Mouse (Mus musculus) forelimb bud, embryonic 11.5 days (tissue): ENCODE data around the gene Lrfn1.
"Not testable (repeated sequence)": the region's sequence is repeated elsewhere in the genome, so short reads cannot be mapped to it uniquely, and the experiment has no call there.

Experiments used
- DNase-seq: peaks from one replicate; pipeline ENCODE4 v3.0.0-alpha.2; 2012; ENCODE audit warnings: low read depth, low spot score

Gene Lrfn1

GRCm38 (mm10) chr7:28447101-28447830 is 4.5 kb upstream of the Lrfn1 start:
- DNase-seq, result no peak

GRCm38 (mm10) chr7:28447865-28448820 is 3.6 kb upstream of the Lrfn1 start:
- DNase-seq, result no peak

GRCm38 (mm10) chr7:28452361-28453005 is 703 bp downstream of the Lrfn1 start:
- DNase-seq, result no peak

GRCm38 (mm10) chr7:28460361-28460760 is 8.6 kb downstream of the Lrfn1 start:
- no peak for DNase-seq

GRCm38 (mm10) chr7:28462769-28463168 is 11.0 kb downstream of the Lrfn1 start:
- DNase-seq, result no peak

- DNase-seq, result peak; percentile 31
Measured at GRCm38 (mm10) chr7:28464416-28465212, 12.8 kb downstream of the Lrfn1 start.

GRCm38 (mm10) chr7:28466721-28467212 is 15.0 kb downstream of the Lrfn1 start:
- no peak for DNase-seq

- peak; percentile 39 for DNase-seq
Measured at GRCm38 (mm10) chr7:28467213-28467751, 15.5 kb downstream of the Lrfn1 start.

- DNase-seq, result no peak
Measured at GRCm38 (mm10) chr7:28476191-28476590, 24.4 kb downstream of the Lrfn1 start.

- no peak for DNase-seq
Measured at GRCm38 (mm10) chr7:28477363-28477762, 25.6 kb downstream of the Lrfn1 start.

GRCm38 (mm10) chr7:28478854-28479253 is 27.1 kb downstream of the Lrfn1 start:
- no peak for DNase-seq

- DNase-seq, result no peak
Measured at GRCm38 (mm10) chr7:28482854-28483253, 31.1 kb downstream of the Lrfn1 start.

- DNase-seq, result no peak
Measured at GRCm38 (mm10) chr7:28484192-28484591, 32.4 kb downstream of the Lrfn1 start.

- DNase-seq, result no peak
Measured at GRCm38 (mm10) chr7:28488030-28488491, 36.3 kb downstream of the Lrfn1 start.

GRCm38 (mm10) chr7:28490410-28490809 is 38.6 kb downstream of the Lrfn1 start:
- DNase-seq, result peak; percentile 66

- DNase-seq, result no peak
Measured at GRCm38 (mm10) chr7:28490903-28491302, 39.1 kb downstream of the Lrfn1 start.

- DNase-seq, result no peak
Measured at GRCm38 (mm10) chr7:28492310-28492709, 40.5 kb downstream of the Lrfn1 start.

GRCm38 (mm10) chr7:28495426-28495825 is 43.6 kb downstream of the Lrfn1 start:
- DNase-seq, result no peak

- peak; percentile 47 for DNase-seq
Measured at GRCm38 (mm10) chr7:28505585-28505984, 53.8 kb downstream of the Lrfn1 start.

- not testable (repeated sequence) for DNase-seq
Measured at GRCm38 (mm10) chr7:28509121-28509520, 57.3 kb downstream of the Lrfn1 start.
